Mouse (Mus musculus) intestine, embryonic 14.5 days (tissue): ENCODE measurements at regions not wholly inside any gene's neighbourhood (a gene's known extent, or its start where the extent isn't known, plus 50 kb on each side); places are given as distances from the start of the nearest gene placed in this dataset.

Experiments
- ATAC-seq: fragments of 200-750 bp; cut with Nextera tagmentation; replicated peaks from 2 replicates; pipeline ENCODE4 v1.8.0; 2017; ENCODE audit warnings: low read depth, moderate number of reproducible peaks, moderate TSS enrichment, moderate library complexity; ENCODE audit not compliant: low FRiP score, low TSS enrichment
- DNase-seq: peaks from one replicate; pipeline ENCODE4 v3.0.0-alpha.2; 2018; ENCODE audit warnings: low spot score
- H3K27ac ChIP-seq: fragments of 300-500 bp; sonication (generic); 2 replicates; pipeline ENCODE4 v1.5.1; 2014; ENCODE audit warnings: low read depth, mild to moderate bottlenecking, control low read depth
- H3K27me3 ChIP-seq: fragments of 300-500 bp; sonication (generic); replicated peaks from 2 replicates; pipeline ENCODE4 v1.6.1; 2014; ENCODE audit warnings: low read length, control low read depth; ENCODE audit not compliant: control insufficient read depth, insufficient read depth
- H3K36me3 ChIP-seq: fragments of 300-500 bp; sonication (generic); 2 replicates; pipeline ENCODE4 v1.6.1; 2014; ENCODE audit warnings: low read length, control low read depth; ENCODE audit not compliant: control insufficient read depth, insufficient read depth
- H3K4me1 ChIP-seq: fragments of 300-500 bp; sonication (generic); replicated peaks from 2 replicates; pipeline ENCODE4 v1.6.1; 2014; ENCODE audit warnings: low read length, control low read depth, mixed read lengths; ENCODE audit not compliant: control insufficient read depth, insufficient read depth
- H3K4me2 ChIP-seq: fragments of 300-500 bp; sonication (generic); 2 replicates; pipeline ENCODE4 v1.6.1; 2014; ENCODE audit warnings: low read length
- H3K4me3 ChIP-seq: fragments of 300-500 bp; sonication (generic); 2 replicates; pipeline ENCODE4 v1.5.1; 2014; ENCODE audit warnings: low read depth, low read length, control low read depth, mixed read lengths
- H3K9ac ChIP-seq: fragments of 300-500 bp; sonication (generic); 2 replicates; pipeline ENCODE4 v1.6.1; 2014; ENCODE audit warnings: mild to moderate bottlenecking, low read length
- H3K9me3 ChIP-seq: fragments of 300-500 bp; sonication (generic); 2 replicates; pipeline ENCODE4 v1.6.1; 2016; ENCODE audit warnings: low read length, control low read depth; ENCODE audit not compliant: control insufficient read depth
- WGBS: fragments of 180-500 bp; shearing (Covaris S2); extraction: QIAGEN DNeasy Blood & Tissue Kit; methylation state at CpG from one replicate; pipeline ENCODE4 v1.1.7; 2014; 5-methylcytosine and 5-hydroxymethylcytosine counted together

GRCm38 (mm10) chr2:173456924-173457623, 65.3 kb upstream of the 1700021F07Rik start:
- H3K9ac ChIP-seq, result no peak overlapping the region
- H3K4me2 ChIP-seq, result no peak overlapping the region
- ATAC-seq (no peak), DNase-seq (peak; percentile 42)
- no peaks in the 10 kb centered on the region for H3K4me1 ChIP-seq
- H3K4me3 ChIP-seq, result no peak overlapping the region
- no peaks in the 10 kb centered on the region for H3K27me3 ChIP-seq
- H3K9me3 ChIP-seq, result no peaks in the 10 kb centered on the region
- 93% methylated on average over 9 of the region's 9 CpGs for WGBS
- no peaks in the 10 kb centered on the region for H3K36me3 ChIP-seq
- H3K27ac ChIP-seq, result no peak overlapping the region

DNA sequence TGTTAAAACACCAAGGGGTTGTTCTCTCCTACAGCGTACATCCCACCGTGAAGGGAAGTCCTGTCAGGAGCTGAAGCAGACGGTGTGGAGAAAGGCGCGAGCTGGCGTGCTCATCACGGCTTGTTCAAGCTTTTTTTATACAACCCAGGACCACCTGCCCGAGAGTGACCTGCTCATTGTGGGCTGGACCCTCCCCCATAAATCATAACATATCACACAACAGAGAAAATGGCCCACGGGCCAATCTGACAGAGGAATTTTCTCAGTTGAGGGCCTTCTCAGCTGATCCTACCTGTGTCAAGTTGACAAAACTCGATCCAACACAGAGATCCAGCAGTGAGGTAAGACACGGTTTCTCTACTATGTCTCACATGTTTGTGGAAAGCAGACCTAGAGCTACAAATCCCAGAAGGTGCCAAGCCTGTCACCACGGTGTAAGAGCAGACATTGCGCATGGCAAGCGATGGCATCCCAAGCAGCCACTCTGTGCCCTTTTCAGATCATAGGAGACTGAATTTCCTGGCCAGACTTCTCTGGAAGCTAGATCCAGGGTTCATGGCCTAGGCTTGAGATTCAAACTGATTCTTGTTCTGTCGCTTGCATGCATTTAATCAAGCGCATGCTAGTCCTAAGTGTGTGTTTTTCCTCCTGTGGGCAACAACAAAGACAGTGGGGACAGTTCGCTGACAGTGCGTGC, 64.6 kb upstream of the 1700021F07Rik start:
- Histone ChIP-seq H3K4me1 (no peaks in the 10 kb centered on the region), H3K9ac (no peak overlapping the region), H3K9me3 (no peaks in the 10 kb centered on the region), H3K4me3 (no peak overlapping the region), H3K36me3 (no peaks in the 10 kb centered on the region), H3K4me2 (no peak overlapping the region), H3K27ac (no peak overlapping the region), H3K27me3 (no peaks in the 10 kb centered on the region)
- 87% methylated on average over 18 of the region's 18 CpGs for WGBS
- DNase-seq (no peak), ATAC-seq (no peak)

GRCm38 (mm10) chr2:173458861-173459260, 63.5 kb upstream of the 1700021F07Rik start:
- DNase-seq (peak; percentile 28), ATAC-seq (no peak)
- Histone ChIP-seq H3K27me3 (no peaks in the 10 kb centered on the region), H3K4me2 (no peak overlapping the region), H3K4me1 (no peaks in the 10 kb centered on the region), H3K9me3 (no peaks in the 10 kb centered on the region), H3K4me3 (no peak overlapping the region), H3K9ac (no peak overlapping the region), H3K27ac (no peak overlapping the region), H3K36me3 (no peaks in the 10 kb centered on the region)
- 85% methylated on average over 12 of the region's 12 CpGs for WGBS

- H3K27ac ChIP-seq, result no peak overlapping the region
- H3K4me2 ChIP-seq, result no peak overlapping the region
- DNase-seq (peak; percentile 23), ATAC-seq (no peak)
- H3K9ac ChIP-seq, result no peak overlapping the region
- no peaks in the 10 kb centered on the region for H3K4me1 ChIP-seq
- H3K9me3 ChIP-seq, result no peaks in the 10 kb centered on the region
- WGBS, result 96% methylated on average over 9 of the region's 9 CpGs
- no peaks in the 10 kb centered on the region for H3K36me3 ChIP-seq
- no peaks in the 10 kb centered on the region for H3K27me3 ChIP-seq
- no peak overlapping the region for H3K4me3 ChIP-seq
Measured at GRCm38 (mm10) chr2:173463313-173463712, 59.1 kb upstream of the 1700021F07Rik start.

GRCm38 (mm10) chr2:173464562-173464961, 57.8 kb upstream of the 1700021F07Rik start:
- ATAC-seq (no peak; the same call in 1 of the 2 replicates), DNase-seq (no peak)
- Histone ChIP-seq H3K4me1 (no peaks in the 10 kb centered on the region), H3K4me3 (no peak overlapping the region), H3K27me3 (no peaks in the 10 kb centered on the region), H3K27ac (no peak overlapping the region), H3K9me3 (no peaks in the 10 kb centered on the region), H3K4me2 (no peak overlapping the region), H3K36me3 (no peaks in the 10 kb centered on the region), H3K9ac (no peak overlapping the region)
- WGBS, result 90% methylated on average over 2 of the region's 2 CpGs

GRCm38 (mm10) chr2:173465006-173465620, 57.3 kb upstream of the 1700021F07Rik start:
- Histone ChIP-seq H3K9me3 (no peaks in the 10 kb centered on the region), H3K9ac (no peak overlapping the region), H3K36me3 (no peaks in the 10 kb centered on the region), H3K4me1 (no peaks in the 10 kb centered on the region), H3K27ac (no peak overlapping the region), H3K4me2 (no peak overlapping the region), H3K27me3 (no peaks in the 10 kb centered on the region), H3K4me3 (no peak overlapping the region)
- peak; percentile 45 for DNase-seq
- WGBS, result 72% methylated on average over 6 of the region's 6 CpGs
- ATAC-seq, result no peak

DNA sequence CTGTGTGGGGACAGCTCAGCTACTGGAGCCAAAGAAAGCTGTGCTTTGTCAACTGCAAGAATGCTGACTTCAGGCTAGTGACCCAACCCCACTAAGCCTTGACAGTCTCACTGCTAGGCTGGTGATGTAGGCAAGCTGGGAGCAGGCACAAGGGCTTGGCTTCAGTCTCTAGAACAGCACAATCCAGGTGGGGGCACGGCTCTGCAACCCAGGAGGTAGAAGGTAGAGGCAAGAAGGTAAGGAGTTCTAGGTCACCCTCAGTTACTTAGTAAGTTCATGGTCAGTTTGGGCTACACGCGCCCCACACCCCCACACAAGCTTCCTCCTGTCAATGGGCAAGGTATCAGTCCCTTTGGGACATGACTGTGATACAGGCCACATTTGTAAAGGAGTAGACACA, 54.2 kb upstream of the 1700021F07Rik start:
- ATAC-seq (no peak), DNase-seq (peak; percentile 45)
- H3K27ac ChIP-seq, result no peak overlapping the region
- no peak overlapping the region for H3K9ac ChIP-seq
- H3K27me3 ChIP-seq, result no peaks in the 10 kb centered on the region
- H3K36me3 ChIP-seq, result no peaks in the 10 kb centered on the region
- H3K4me3 ChIP-seq, result no peak overlapping the region
- no peak overlapping the region for H3K4me2 ChIP-seq
- H3K9me3 ChIP-seq, result no peaks in the 10 kb centered on the region
- no peaks in the 10 kb centered on the region for H3K4me1 ChIP-seq
- WGBS, result 90% methylated on average over 3 of the region's 3 CpGs

DNA sequence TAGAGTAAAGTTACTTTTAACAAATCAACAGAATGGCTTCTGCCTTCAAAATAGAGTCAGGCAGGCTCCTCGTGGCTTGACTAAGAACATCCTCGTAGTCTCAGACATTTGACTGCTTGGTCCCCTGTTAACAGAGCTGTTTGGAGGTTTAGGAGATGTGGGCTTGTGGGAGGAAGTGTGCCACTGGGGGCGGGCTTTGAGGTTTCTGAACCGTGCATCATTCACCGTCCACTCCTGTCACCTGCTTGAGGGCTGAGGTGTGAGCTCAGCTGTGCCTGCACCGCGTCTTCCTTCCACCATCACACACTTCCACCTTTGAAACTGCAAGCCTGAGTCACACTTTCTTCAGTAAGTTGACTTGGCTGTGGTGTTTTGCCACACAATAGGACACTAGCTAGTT, 52.6 kb upstream of the 1700021F07Rik start:
- H3K4me1 ChIP-seq, result no peaks in the 10 kb centered on the region
- no peak overlapping the region for H3K9ac ChIP-seq
- H3K27me3 ChIP-seq, result no peaks in the 10 kb centered on the region
- ATAC-seq, result no peak
- DNase-seq, result peak; percentile 36
- no peak overlapping the region for H3K4me3 ChIP-seq
- H3K9me3 ChIP-seq, result no peaks in the 10 kb centered on the region
- H3K4me2 ChIP-seq, result no peak overlapping the region
- WGBS, result 75% methylated on average over 7 of the region's 7 CpGs
- H3K36me3 ChIP-seq, result no peaks in the 10 kb centered on the region
- no peak overlapping the region for H3K27ac ChIP-seq
